Mouse (Mus musculus) activated CD4-positive, CD25-positive, alpha-beta regulatory T cell, adult 4 months (primary cell): ENCODE results near the gene Nr1d2. TPM values are rescaled to one million over a fixed set of nuclear protein-coding genes. Genes with fewer than 3 reads are reported as not detected.
"Not testable (repeated sequence)": the region's sequence is repeated elsewhere in the genome, so short reads cannot be mapped to it uniquely, and the experiment has no call there.

ENCODE experiments used
- ATAC-seq: one replicate; pipeline ENCODE4 v1.8.0; 2017
- polyA plus RNA-seq, 2 experiments: library from polyadenylated mRNA; unstranded; fragments of 100-300 nt; shearing (Covaris generic); gene quantifications; one replicate each; pipeline ENCODE4 v1.2.1; 2017

Gene Nr1d2
- polyA plus RNA-seq, 2 experiments from 2014 or later, result 11.0 to 12.2 TPM

DNA sequence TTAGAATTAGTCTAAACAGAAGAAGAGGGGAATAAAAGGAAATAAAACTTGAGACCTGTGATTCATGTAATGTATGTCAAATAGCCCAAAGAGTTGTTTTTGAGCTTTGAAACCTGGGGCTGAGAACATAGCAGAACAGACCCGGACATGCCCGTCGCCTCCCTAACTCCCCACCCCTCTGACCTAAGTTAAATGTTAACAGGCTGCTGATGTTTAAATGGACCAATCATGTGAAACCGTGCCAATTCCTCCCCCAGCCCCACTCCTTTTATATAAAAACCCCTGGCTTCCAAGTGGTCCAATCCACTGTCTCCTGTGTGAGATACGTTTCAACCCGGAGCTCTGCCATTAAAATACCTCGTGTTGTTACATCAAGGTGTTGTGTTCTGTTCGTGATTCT, 7.1 kb downstream of the Nr1d2 start:
- ATAC-seq, result not testable (repeated sequence)

DNA sequence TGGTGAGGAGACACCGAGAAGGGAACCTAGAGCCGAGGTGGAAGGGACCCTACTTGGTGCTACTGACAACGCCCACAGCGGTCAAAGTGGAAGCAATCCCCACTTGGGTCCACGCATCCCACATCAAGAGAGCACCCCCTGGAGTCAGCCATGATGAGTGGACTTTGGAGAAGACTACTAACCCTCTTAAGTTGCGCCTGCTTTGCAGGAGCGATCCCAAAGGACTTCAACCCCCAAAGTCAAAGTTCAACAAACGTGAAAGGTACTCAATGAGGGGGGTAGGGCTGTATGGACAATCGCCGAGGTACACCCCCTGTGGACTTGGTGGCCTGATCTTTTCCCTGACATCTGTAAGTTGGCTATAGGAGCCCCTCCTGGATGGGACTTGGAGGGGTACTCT, 9.2 kb downstream of the Nr1d2 start:
- not testable (repeated sequence) for ATAC-seq

DNA sequence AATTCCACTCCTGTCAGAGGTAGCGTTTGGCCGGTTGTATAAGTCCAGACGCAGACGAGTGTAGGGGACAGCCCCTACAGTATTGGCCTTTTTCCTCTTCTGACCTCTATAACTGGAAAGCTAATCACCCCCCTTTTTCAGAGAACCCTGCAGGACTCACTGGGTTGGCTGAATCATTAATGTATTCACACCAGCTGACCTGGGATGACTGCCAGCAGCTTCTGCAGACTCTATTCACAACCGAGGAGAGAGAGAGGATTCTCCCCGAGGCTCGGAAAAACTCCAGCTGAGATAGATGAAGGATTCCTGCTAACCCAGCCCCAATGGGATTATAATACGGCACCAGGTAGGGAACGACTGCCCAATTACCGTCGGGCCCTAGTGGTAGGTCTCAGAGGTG, 12.7 kb downstream of the Nr1d2 start:
- ATAC-seq, result not testable (repeated sequence)

DNA sequence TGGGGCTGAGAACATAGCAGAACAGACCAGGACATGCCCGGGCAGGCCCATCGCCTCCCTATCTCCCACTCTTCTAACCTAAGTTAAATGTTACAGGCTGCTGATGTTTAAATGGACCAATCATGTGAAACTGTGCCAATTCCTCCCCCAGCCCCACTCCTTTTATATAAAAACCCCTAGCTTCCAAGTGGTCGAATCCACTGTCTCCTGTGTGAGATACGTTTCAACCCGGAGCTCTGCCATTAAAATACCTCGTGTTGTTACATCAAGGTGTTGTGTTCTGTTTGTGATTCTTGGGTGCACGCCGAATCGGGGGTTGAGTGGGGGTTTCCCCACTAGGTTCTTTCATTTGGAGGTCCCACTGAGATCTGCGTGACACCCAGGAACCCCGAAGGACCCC, 13.5 kb downstream of the Nr1d2 start:
- not testable (repeated sequence) for ATAC-seq

DNA sequence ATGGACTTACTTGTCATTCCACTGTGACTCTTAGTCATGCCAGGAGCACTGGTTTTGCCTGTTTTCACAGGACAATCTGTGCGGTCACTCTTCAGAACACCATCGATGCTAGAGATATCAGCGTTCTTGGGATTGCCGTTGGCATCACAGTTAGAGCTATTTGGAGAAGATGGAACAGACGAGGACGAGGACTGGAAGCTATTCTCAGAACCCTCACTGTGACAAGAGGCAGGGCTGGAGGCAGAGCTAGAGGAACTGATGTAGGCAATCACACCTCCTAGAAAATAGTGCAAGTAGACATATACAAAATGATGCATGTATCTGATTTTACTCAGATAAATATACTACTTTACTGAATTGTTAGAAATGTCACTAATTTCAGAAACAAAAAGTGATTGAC, 16.9 kb downstream of the Nr1d2 start:
- ATAC-seq, result no peak

DNA sequence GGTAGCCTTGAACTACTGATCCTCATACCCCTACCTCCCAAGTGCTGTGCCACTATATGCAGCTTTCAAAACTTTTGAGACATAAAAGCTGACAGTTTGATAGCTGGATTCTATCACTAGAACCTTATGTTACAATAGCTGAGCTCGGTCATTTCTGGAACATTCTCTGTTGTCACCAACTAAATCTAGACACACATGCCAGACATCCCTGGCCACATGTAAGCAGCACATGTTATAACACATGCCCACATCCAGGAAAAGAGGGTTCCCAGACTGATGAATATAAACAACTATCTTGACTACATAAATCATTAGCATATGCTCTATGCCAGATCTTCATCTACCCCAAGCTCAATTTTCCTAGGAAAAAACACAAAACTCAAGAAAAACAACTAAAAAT, 21.8 kb downstream of the Nr1d2 start:
- no peak for ATAC-seq

DNA sequence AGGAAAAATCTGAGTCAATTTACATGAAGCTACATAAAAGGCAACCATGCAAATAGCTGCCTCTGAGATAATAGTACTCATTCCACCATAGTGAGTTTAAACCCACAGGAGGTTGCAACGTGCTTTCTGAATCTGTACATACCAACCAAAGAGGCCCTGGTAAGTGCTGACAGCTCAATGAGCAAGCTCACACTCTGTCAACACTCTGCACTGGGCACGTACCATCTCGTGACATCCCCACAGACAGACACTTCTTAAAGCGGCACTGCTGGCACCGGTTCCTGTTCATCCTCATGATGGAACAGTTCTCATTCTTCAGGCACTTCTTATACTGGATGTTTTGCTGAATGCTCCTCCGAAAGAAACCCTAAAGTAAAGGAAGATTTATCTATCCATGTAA, 22.5 kb downstream of the Nr1d2 start:
- ATAC-seq, result no peak

DNA sequence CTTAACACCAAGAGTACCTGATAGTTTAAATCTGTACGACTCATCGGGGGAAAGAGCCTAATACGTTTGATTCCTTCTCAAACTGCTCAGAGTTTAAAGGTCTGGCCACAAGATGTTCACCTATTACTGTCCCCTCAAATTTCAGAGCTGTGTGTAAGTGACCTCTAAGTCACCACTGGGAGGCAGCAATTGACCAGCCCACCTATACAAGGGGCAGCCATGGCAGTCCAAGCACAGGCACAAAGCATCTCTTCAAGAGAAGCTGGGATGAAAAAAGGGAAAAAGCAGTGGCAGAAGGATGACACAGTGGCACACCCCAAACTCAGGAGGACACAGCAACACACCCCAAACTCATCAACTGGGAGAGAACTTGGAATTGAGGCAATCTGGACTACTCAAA, 28.1 kb downstream of the Nr1d2 start:
- no peak for ATAC-seq

DNA sequence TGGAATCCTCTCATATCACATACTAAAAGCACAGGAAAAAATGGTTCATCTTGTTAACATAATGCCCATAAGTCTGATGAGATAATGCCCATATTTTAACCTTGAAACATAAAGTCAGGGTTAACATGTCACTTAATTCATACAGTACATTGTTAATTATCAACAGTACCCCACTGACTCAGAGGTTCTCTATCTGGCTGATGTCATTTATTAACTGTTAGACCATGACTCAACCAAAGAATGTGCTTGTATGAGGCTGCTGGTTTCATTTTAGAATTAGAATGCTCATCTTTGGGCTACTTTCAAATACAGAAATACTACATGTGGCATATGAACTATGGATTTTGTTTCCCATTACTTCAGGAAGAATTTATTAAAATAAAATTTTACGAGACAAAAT, 34.6 kb downstream of the Nr1d2 start:
- not testable (repeated sequence) for ATAC-seq

DNA sequence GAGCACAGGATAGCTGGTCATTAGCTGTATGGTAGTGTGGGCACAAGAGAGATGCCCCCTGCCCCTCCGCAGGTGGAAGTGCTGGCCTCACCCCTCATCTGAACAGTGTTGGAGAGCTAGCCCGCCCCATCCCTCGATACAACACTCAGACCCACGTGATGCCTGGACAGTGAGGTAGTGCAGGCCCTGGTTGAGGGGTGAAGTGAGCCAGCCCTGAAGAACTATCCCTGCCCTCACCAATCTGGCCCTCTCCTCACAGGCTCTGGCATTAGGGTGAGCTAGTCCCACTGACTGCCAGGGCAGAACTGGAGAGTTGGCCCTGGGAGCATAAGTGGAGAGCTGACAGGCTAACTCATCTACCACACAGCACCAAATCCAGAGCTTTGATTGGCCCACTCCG, 37.5 kb downstream of the Nr1d2 start:
- ATAC-seq, result no peak

DNA sequence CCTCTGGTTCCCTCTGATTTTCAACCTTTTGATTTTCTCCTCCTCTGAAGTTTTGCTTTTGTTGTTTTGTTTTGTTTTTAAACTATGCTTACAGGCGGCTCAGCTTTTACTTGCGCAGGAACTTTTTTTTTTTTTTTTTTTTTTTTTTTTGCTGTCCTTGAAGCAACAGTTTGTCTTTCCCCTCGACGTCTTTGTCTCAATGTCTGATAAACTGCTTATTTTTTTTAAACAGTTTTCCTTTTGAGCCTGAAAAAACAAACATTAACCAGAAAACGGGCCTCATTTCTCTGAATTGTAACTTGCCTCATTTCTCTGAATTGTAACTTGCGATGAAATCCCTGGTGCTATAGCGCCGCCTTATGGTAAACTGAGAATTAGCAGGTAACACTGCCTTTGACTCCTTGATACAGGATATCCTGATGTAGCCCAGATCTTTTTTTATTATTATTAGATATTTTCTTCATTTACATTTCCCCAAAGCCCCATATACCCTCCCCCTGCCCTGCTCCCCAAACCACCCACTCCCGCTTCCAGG, 52.0 kb downstream of the Nr1d2 start:
- peak; percentile 79 for ATAC-seq

DNA sequence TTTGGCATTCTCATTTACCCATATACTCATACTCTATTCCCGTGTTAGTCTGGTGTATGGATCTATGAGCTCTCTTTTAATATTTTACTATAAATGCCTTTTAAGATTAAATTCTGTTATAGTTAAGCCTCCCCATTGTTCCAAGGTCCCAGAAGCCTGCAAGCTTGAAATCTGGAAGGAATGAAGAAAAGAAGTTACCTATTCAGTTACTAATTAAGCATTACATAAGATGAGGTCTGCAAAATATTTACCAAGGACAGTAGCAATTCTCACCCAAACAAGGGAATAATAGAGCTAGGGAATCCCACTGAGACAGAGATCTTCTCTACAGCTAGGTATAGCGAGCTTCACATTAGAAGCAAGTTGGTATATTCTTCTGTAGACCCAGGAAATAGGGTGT, 61.4 kb downstream of the Nr1d2 start:
- not testable (repeated sequence) for ATAC-seq

DNA sequence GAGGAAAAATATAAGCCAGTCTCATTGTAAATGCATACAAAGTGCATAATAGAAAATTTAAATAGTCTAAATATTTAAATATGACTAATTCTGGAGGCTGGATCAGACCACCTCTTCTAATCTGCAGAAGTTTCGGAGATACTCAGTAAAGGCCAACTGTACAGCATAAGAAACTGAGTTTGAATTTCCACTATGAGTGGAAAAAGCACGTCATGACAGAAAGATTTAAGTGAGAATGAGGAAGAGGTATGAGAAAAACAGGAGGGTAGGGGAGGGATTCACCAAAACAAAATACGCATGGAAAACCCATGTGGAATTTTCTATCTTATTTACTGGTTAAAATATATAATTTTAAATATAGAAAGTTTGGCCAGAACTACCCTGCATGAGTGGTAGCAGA, 71.3 kb downstream of the Nr1d2 start:
- no peak for ATAC-seq

DNA sequence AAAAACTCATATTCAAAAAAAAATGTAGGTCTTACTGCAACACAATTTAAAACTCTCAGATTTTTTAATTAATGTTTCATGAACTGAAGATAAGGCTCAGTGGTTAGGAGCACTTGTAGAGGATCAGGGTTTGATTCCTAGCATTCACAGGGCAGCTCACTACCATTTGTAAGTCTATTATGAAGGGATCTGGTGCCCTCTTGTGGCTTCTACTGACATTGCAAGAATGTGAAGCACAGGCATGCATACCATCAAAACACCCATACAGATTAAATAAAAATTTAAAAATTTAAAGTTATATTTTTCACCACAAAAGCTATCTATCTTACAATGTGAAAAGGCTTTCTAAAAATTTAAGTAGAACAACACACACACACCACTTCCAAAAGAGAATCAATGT, 71.9 kb downstream of the Nr1d2 start:
- ATAC-seq, result no peak

Other genes with a start within 250 kb of the Nr1d2 start
- gene Nkiras1, start 32.0 kb upstream of the Nr1d2 start, polyA plus RNA-seq, result 10 to 100 TPM; 27.5 to 30.6 TPM
- gene Rpl15, start 32.3 kb upstream of the Nr1d2 start, polyA plus RNA-seq, result 1,000 to 10,000 TPM; 1,091 to 1,098 TPM
- gene Ube2e1, start 92.7 kb upstream of the Nr1d2 start, polyA plus RNA-seq, result 10 to 100 TPM; 31.1 to 63.4 TPM